30 mouse cellular contexts compared by ENCODE assay signal in genomic region chr15:63921618-63922017, GRCm38 (mm10). TPM values are rescaled to one million over a fixed set of nuclear protein-coding genes. Genes with fewer than 3 reads are reported as not detected.
"Had no signal": no experiment of that assay in that cellular context is flagged by ENCODE, and none has a peak within 500 bp of the region (broad histone marks: within the 10 kb centered on the region; RNA-seq: fewer than 3 reads in every experiment).

No protein-coding gene starts in this region.

RNA-seq across cellular contexts. Expression of gene Gsdmc4, which starts 9.5 kb away (rescaled TPM):
- polyA plus RNA-seq: limb, embryonic 10.5 days; limb, embryonic 11.5 days; limb, embryonic 12.5 days; limb, embryonic 13.5 days; limb, embryonic 15.5 days; liver, embryonic 11.5 days; liver, embryonic 12.5 days; liver, embryonic 13.5 days; liver, embryonic 15.5 days; liver, embryonic 16.5 days; liver, postnatal 0 days; lung, embryonic 14.5 days; lung, embryonic 15.5 days; lung, embryonic 16.5 days; lung, postnatal 0 days; macrophage; midbrain, embryonic 10.5 days; midbrain, embryonic 11.5 days; midbrain, embryonic 12.5 days; midbrain, embryonic 14.5 days; midbrain, embryonic 15.5 days; midbrain, embryonic 16.5 days; neural tube, embryonic 11.5 days; neural tube, embryonic 12.5 days had no signal

RNA-seq across cellular contexts. Expression of gene Gsdmc3, which starts 43.3 kb away (rescaled TPM):
- polyA plus RNA-seq: limb, embryonic 10.5 days; limb, embryonic 11.5 days; limb, embryonic 12.5 days; limb, embryonic 13.5 days; limb, embryonic 15.5 days; liver, adult 2 months; liver, embryonic 11.5 days; liver, embryonic 12.5 days; liver, embryonic 13.5 days; liver, embryonic 14.5 days; liver, embryonic 15.5 days; liver, embryonic 16.5 days; liver, postnatal 0 days; lung, adult 2 months; lung, embryonic 14.5 days; lung, postnatal 0 days; macrophage; midbrain, embryonic 10.5 days; midbrain, embryonic 11.5 days; midbrain, embryonic 12.5 days; midbrain, embryonic 13.5 days; midbrain, embryonic 14.5 days; midbrain, embryonic 15.5 days; midbrain, embryonic 16.5 days; midbrain, postnatal 0 days; myocyte; neural tube, embryonic 11.5 days; neural tube, embryonic 12.5 days had no signal
